13 mouse cellular contexts compared by ENCODE assay signal in genomic region chr7:97414915-97415687, GRCm38 (mm10). TPM values are rescaled to one million over a fixed set of nuclear protein-coding genes. Genes with fewer than 3 reads are reported as not detected.
DNase-seq lines count a peak whose midpoint lies in the region; ATAC-seq and TF ChIP-seq lines count a peak whose summit lies in the region.
"Had no signal": no experiment of that assay in that cellular context is flagged by ENCODE, and none has a peak within 500 bp of the region (broad histone marks: within the 10 kb centered on the region; RNA-seq: fewer than 3 reads in every experiment).

No protein-coding gene starts in this region.

- TF ChIP-seq POLR2A in kidney, adult 2 months (IDR thresholded peaks at IDR 0.05; ENCODE audit: low read depth, low read length): no peak

- peak overlapping the region; percentile 11; the same call in 1 of the 2 replicates for H3K4me3 ChIP-seq in kidney, adult 2 months (ENCODE audit: insufficient read depth, low read depth, low read length)
- no peak overlapping the region for H3K4me3 ChIP-seq in kidney, embryonic 15.5 days (replicated peaks)
- H3K4me3 ChIP-seq in lung, embryonic 16.5 days (ENCODE audit: low read length): no peak overlapping the region
- no peak overlapping the region for H3K4me3 ChIP-seq in hindbrain, embryonic 11.5 days (ENCODE audit: low read depth, low read length)
- H3K4me3 ChIP-seq: embryonic facial prominence, embryonic 13.5 days; midbrain, embryonic 10.5 days had no signal

- no peak; the same call in 1 of the 2 replicates for ATAC-seq in kidney, embryonic 15.5 days (replicated peaks; ENCODE audit: low FRiP score)
- ATAC-seq in lung, embryonic 16.5 days (ENCODE audit: low read depth): 0 out of 2 replicates have a peak, but pooled peaks have one; percentile 26
- no peak for ATAC-seq in hindbrain, embryonic 11.5 days (ENCODE audit: low FRiP score)

- H3K27ac ChIP-seq in kidney, adult 2 months (ENCODE audit: insufficient read depth, low read depth, low read length): peak overlapping the region; percentile 50; the same call in 1 of the 2 replicates
- no peak overlapping the region for H3K27ac ChIP-seq in kidney, embryonic 15.5 days
- H3K27ac ChIP-seq in lung, embryonic 16.5 days (ENCODE audit: low read length): no peak overlapping the region
- H3K27ac ChIP-seq in hindbrain, embryonic 11.5 days (ENCODE audit: low read depth, low read length): no peak overlapping the region
- H3K27ac ChIP-seq: embryonic facial prominence, embryonic 13.5 days; midbrain, embryonic 10.5 days had no signal

- peak; percentile 42 for DNase-seq in cerebellum, adult 11-12 months
- no peak for DNase-seq in cerebellum, postnatal 4 days (ENCODE audit: low spot score in 2 of 2)
- DNase-seq in kidney, adult 2 months: no peak
- no peak for DNase-seq in lung, postnatal 4 days
- no peak for DNase-seq in ovary, postnatal 14 days (ENCODE audit: low spot score)
- DNase-seq in hindbrain, embryonic 11.5 days (ENCODE audit: low spot score): no peak
- DNase-seq: B cell, adult 2 months; lung, postnatal 10 days; right cerebral cortex, postnatal 14 days had no signal

- 48% methylated on average over 9 of the region's 9 CpGs for WGBS in kidney, adult 2 months
- 50% methylated on average over 9 of the region's 9 CpGs for WGBS in kidney, embryonic 15.5 days
- 44% methylated on average over 9 of the region's 9 CpGs for WGBS in lung, embryonic 16.5 days
- 74% methylated on average over 9 of the region's 9 CpGs for WGBS in hindbrain, embryonic 11.5 days

- no peak for TF ChIP-seq CTCF in kidney, adult 2 months (conservative IDR thresholded peaks at IDR 0.05; ENCODE audit: insufficient read depth, insufficient read length, low read depth, low read length)

- no peak overlapping the region for H3K9ac ChIP-seq in kidney, embryonic 15.5 days
- H3K9ac ChIP-seq in lung, embryonic 16.5 days (ENCODE audit: low read length): no peak overlapping the region
- H3K9ac ChIP-seq in hindbrain, embryonic 11.5 days (ENCODE audit: low read depth, low read length): no peak overlapping the region
- H3K9ac ChIP-seq: embryonic facial prominence, embryonic 13.5 days had no signal

- no peaks in the 10 kb centered on the region for H3K36me3 ChIP-seq in kidney, adult 2 months (ENCODE audit: control insufficient read depth, insufficient read depth, low read length)
- peaks cover 20% of the 10 kb centered on the region for H3K36me3 ChIP-seq in kidney, embryonic 15.5 days
- peaks cover 6% of the 10 kb centered on the region; the same call in 1 of the 2 replicates for H3K36me3 ChIP-seq in lung, embryonic 16.5 days (ENCODE audit: control insufficient read depth, insufficient read depth, low read length)
- no peaks in the 10 kb centered on the region for H3K36me3 ChIP-seq in hindbrain, embryonic 11.5 days (ENCODE audit: control insufficient read depth, insufficient read depth, low read length)

- no peak overlapping the region for H3K4me2 ChIP-seq in kidney, embryonic 15.5 days
- H3K4me2 ChIP-seq in lung, embryonic 16.5 days (ENCODE audit: low read depth, low read length): no peak overlapping the region
- H3K4me2 ChIP-seq in hindbrain, embryonic 11.5 days (replicated peaks; ENCODE audit: low read depth, low read length): no peak overlapping the region
- H3K4me2 ChIP-seq: embryonic facial prominence, embryonic 13.5 days had no signal

- H3K9me3 ChIP-seq in kidney, embryonic 15.5 days (replicated peaks): no peaks in the 10 kb centered on the region
- no peaks in the 10 kb centered on the region for H3K9me3 ChIP-seq in lung, embryonic 16.5 days (ENCODE audit: control insufficient read depth, low read length)
- no peaks in the 10 kb centered on the region for H3K9me3 ChIP-seq in hindbrain, embryonic 11.5 days (ENCODE audit: control insufficient read depth, low read length)
- H3K9me3 ChIP-seq: embryonic facial prominence, embryonic 13.5 days; midbrain, embryonic 10.5 days had no signal

- no peaks in the 10 kb centered on the region for H3K27me3 ChIP-seq in kidney, adult 2 months (replicated peaks; ENCODE audit: control insufficient read depth, insufficient read depth, low read length)
- H3K27me3 ChIP-seq in kidney, embryonic 15.5 days: no peaks in the 10 kb centered on the region
- H3K27me3 ChIP-seq in lung, embryonic 16.5 days (ENCODE audit: control insufficient read depth, insufficient read depth, low read depth, low read length): no peaks in the 10 kb centered on the region
- H3K27me3 ChIP-seq in hindbrain, embryonic 11.5 days (ENCODE audit: control insufficient read depth, insufficient read depth, low read length): no peaks in the 10 kb centered on the region
- H3K27me3 ChIP-seq: embryonic facial prominence, embryonic 13.5 days had no signal

- peaks cover 3% of the 10 kb centered on the region; the same call in 1 of the 2 replicates for H3K4me1 ChIP-seq in kidney, adult 2 months (ENCODE audit: control insufficient read depth, insufficient read depth, low read length)
- no peaks in the 10 kb centered on the region; the same call in 1 of the 2 replicates for H3K4me1 ChIP-seq in kidney, embryonic 15.5 days
- peaks cover 5% of the 10 kb centered on the region for H3K4me1 ChIP-seq in lung, embryonic 16.5 days (replicated peaks; ENCODE audit: control insufficient read depth, insufficient read depth, low read length)
- H3K4me1 ChIP-seq in hindbrain, embryonic 11.5 days (replicated peaks; ENCODE audit: control insufficient read depth, insufficient read depth, low read length): no peaks in the 10 kb centered on the region

RNA-seq across cellular contexts. Expression of gene Thrsp, which starts 2.4 kb away (rescaled TPM):
- polyA plus RNA-seq in kidney, adult 2 months (2012; rRNA removed): 225 and 246 TPM in 2 replicates
- 0.72 and 1.0 TPM in 2 replicates for polyA plus RNA-seq in kidney, embryonic 15.5 days (2015; fragmentation: Nextera tagmentation; extraction: Ambion mirVana)
- 1.2 and 1.6 TPM in 2 replicates for polyA plus RNA-seq in lung, embryonic 16.5 days (2015; fragmentation: Nextera tagmentation; extraction: Ambion mirVana)
- polyA plus RNA-seq in hindbrain, embryonic 11.5 days (2014; fragmentation: Nextera tagmentation; extraction: Ambion mirVana): 0.17 and 0.35 TPM in 2 replicates

RNA-seq across cellular contexts. Expression of gene Ndufc2, which starts 15.3 kb away (rescaled TPM):
- 300 and 389 TPM in 2 replicates for polyA plus RNA-seq in kidney, adult 2 months (2012; rRNA removed)
- 359 and 418 TPM in 2 replicates for polyA plus RNA-seq in kidney, embryonic 15.5 days (2015; fragmentation: Nextera tagmentation; extraction: Ambion mirVana)
- 350 and 370 TPM in 2 replicates for polyA plus RNA-seq in lung, embryonic 16.5 days (2015; fragmentation: Nextera tagmentation; extraction: Ambion mirVana)
- polyA plus RNA-seq in hindbrain, embryonic 11.5 days (2014; fragmentation: Nextera tagmentation; extraction: Ambion mirVana): 344 and 352 TPM in 2 replicates

RNA-seq across cellular contexts. Expression of gene Kctd14, which starts 36.0 kb away (rescaled TPM):
- 1.1 and 1.5 TPM in 2 replicates for polyA plus RNA-seq in kidney, adult 2 months (2012; rRNA removed)
- 2.0 and 2.3 TPM in 2 replicates for polyA plus RNA-seq in kidney, embryonic 15.5 days (2015; fragmentation: Nextera tagmentation; extraction: Ambion mirVana)
- polyA plus RNA-seq in lung, embryonic 16.5 days (2015; fragmentation: Nextera tagmentation; extraction: Ambion mirVana): 8.9 and 9.9 TPM in 2 replicates
- 0.46 and 0.85 TPM in 2 replicates for polyA plus RNA-seq in hindbrain, embryonic 11.5 days (2014; fragmentation: Nextera tagmentation; extraction: Ambion mirVana)

RNA-seq across cellular contexts. Expression of gene Alg8, which starts 43.7 kb away (rescaled TPM):
- 9.9 and 10.4 TPM in 2 replicates for polyA plus RNA-seq in kidney, adult 2 months (2012; rRNA removed)
- polyA plus RNA-seq in kidney, embryonic 15.5 days (2015; fragmentation: Nextera tagmentation; extraction: Ambion mirVana): 49.3 and 51.7 TPM in 2 replicates
- polyA plus RNA-seq in lung, embryonic 16.5 days (2015; fragmentation: Nextera tagmentation; extraction: Ambion mirVana): 42.4 and 44.3 TPM in 2 replicates
- polyA plus RNA-seq in hindbrain, embryonic 11.5 days (2014; fragmentation: Nextera tagmentation; extraction: Ambion mirVana): 31.9 and 33.3 TPM in 2 replicates

Comparison
In these comparisons a context has a peak if more than half of its experiments do, and no peak if none do; other contexts are left out.
1. RNA of gene Thrsp, which starts 2.4 kb away (polyA plus RNA-seq): 225 to 246 TPM in kidney, adult 2 months; 1.2 to 1.6 TPM in lung, embryonic 16.5 days, 0.72 to 1.0 TPM in kidney, embryonic 15.5 days and 0.17 to 0.35 TPM in hindbrain, embryonic 11.5 days; every median in the first group is over 10 times any median in the second.